Mouse (Mus musculus) hindbrain, embryonic 11.5 days (tissue): ENCODE measurements around the gene Dpp8. TPM values are rescaled to one million over a fixed set of nuclear protein-coding genes. Genes with fewer than 3 reads are reported as not detected.

ENCODE experiments used
- ATAC-seq: fragments of 200-750 bp; cut with Nextera tagmentation; 2 replicates; pipeline ENCODE4 v1.8.0; 2017; ENCODE audit warnings: mild to moderate bottlenecking, moderate TSS enrichment, moderate library complexity; ENCODE audit not compliant: low FRiP score
- DNase-seq: peaks from one replicate; pipeline ENCODE4 v3.0.0-alpha.2; 2015; ENCODE audit warnings: low spot score
- H3K27ac ChIP-seq: fragments of 300-500 bp; sonication (generic); 2 replicates; pipeline ENCODE4 v1.5.1; 2014; ENCODE audit warnings: mild to moderate bottlenecking, low read depth, low read length
- H3K27me3 ChIP-seq: fragments of 300-500 bp; sonication (generic); 2 replicates; pipeline ENCODE4 v1.6.1; 2014; ENCODE audit warnings: mild to moderate bottlenecking, low read length, moderate library complexity, mixed read lengths; ENCODE audit not compliant: control insufficient read depth, insufficient read depth
- H3K36me3 ChIP-seq: fragments of 300-500 bp; sonication (generic); 2 replicates; pipeline ENCODE4 v1.6.1; 2014; ENCODE audit warnings: mild to moderate bottlenecking, low read length, moderate library complexity, mixed read lengths; ENCODE audit not compliant: control insufficient read depth, insufficient read depth
- H3K4me1 ChIP-seq: fragments of 300-500 bp; sonication (generic); replicated peaks from 2 replicates; pipeline ENCODE4 v1.6.1; 2014; ENCODE audit warnings: low read length, mixed read lengths; ENCODE audit not compliant: control insufficient read depth, insufficient read depth
- H3K4me2 ChIP-seq: fragments of 300-500 bp; sonication (generic); replicated peaks from 2 replicates; pipeline ENCODE4 v1.6.1; 2014; ENCODE audit warnings: mild to moderate bottlenecking, low read depth, low read length
- H3K4me3 ChIP-seq: fragments of 300-500 bp; sonication (generic); 2 replicates; pipeline ENCODE4 v1.5.1; 2014; ENCODE audit warnings: low read depth, low read length
- H3K9ac ChIP-seq: fragments of 300-500 bp; sonication (generic); 2 replicates; pipeline ENCODE4 v1.6.1; 2014; ENCODE audit warnings: low read depth, low read length
- H3K9me3 ChIP-seq: fragments of 300-500 bp; sonication (generic); 2 replicates; pipeline ENCODE4 v1.6.1; 2016; ENCODE audit warnings: low read length; ENCODE audit not compliant: control insufficient read depth
- WGBS: fragments of 180-500 bp; shearing (Covaris S2); extraction: QIAGEN DNeasy Blood & Tissue Kit; methylation state at CpG from one replicate; pipeline ENCODE4 v1.1.7; 2014; 5-methylcytosine and 5-hydroxymethylcytosine counted together
- polyA plus RNA-seq: library from polyadenylated mRNA; unstranded; fragments of >200 nt; fragmentation: Nextera tagmentation; extraction: Ambion mirVana; gene quantifications from 2 replicates; pipeline ENCODE4 v1.2.1, GENCODE M21; 2014

The Dpp8 gene
- polyA plus RNA-seq, 1 experiment from 2014 or later: 35.4 TPM

GRCm38 (mm10) chr9:65005737-65006136, 26.5 kb upstream of the Dpp8 start:
- H3K4me3 ChIP-seq: no peak overlapping the region
- no peaks in the 10 kb centered on the region for H3K27me3 ChIP-seq
- no peak overlapping the region for H3K27ac ChIP-seq
- DNase-seq (no peak), ATAC-seq (no peak)
- no peaks in the 10 kb centered on the region for H3K4me1 ChIP-seq
- no peak overlapping the region for H3K4me2 ChIP-seq
- WGBS: 96% methylated on average over 8 of the region's 8 CpGs
- no peak overlapping the region for H3K9ac ChIP-seq
- H3K36me3 ChIP-seq: peaks cover 15% of the 10 kb centered on the region
- H3K9me3 ChIP-seq: no peaks in the 10 kb centered on the region

- no peak overlapping the region for H3K4me3 ChIP-seq
- DNase-seq: no peak
- no peaks in the 10 kb centered on the region for H3K27me3 ChIP-seq
- no peak for ATAC-seq
- no peaks in the 10 kb centered on the region for H3K9me3 ChIP-seq
- H3K36me3 ChIP-seq: peaks cover 2% of the 10 kb centered on the region; the same call in 1 of the 2 replicates
- 90% methylated on average over 8 of the region's 8 CpGs for WGBS
- H3K9ac ChIP-seq: no peak overlapping the region
- H3K4me2 ChIP-seq: no peak overlapping the region
- H3K27ac ChIP-seq: no peak overlapping the region
- no peaks in the 10 kb centered on the region for H3K4me1 ChIP-seq
Measured at GRCm38 (mm10) chr9:65010632-65011031, 21.6 kb upstream of the Dpp8 start.

- 61% methylated on average over 6 of the region's 6 CpGs for WGBS
- ATAC-seq: no peak
- Histone ChIP-seq H3K4me2 (no peak overlapping the region), H3K27ac (no peak overlapping the region), H3K27me3 (no peaks in the 10 kb centered on the region), H3K4me1 (no peaks in the 10 kb centered on the region), H3K9me3 (no peaks in the 10 kb centered on the region), H3K36me3 (0 out of 2 replicates have a peak, but pooled peaks cover under 1% of the 10 kb centered on the region), H3K4me3 (no peak overlapping the region), H3K9ac (no peak overlapping the region)
- peak; percentile 22 for DNase-seq
Measured at GRCm38 (mm10) chr9:65011304-65011703, 20.9 kb upstream of the Dpp8 start.

DNA sequence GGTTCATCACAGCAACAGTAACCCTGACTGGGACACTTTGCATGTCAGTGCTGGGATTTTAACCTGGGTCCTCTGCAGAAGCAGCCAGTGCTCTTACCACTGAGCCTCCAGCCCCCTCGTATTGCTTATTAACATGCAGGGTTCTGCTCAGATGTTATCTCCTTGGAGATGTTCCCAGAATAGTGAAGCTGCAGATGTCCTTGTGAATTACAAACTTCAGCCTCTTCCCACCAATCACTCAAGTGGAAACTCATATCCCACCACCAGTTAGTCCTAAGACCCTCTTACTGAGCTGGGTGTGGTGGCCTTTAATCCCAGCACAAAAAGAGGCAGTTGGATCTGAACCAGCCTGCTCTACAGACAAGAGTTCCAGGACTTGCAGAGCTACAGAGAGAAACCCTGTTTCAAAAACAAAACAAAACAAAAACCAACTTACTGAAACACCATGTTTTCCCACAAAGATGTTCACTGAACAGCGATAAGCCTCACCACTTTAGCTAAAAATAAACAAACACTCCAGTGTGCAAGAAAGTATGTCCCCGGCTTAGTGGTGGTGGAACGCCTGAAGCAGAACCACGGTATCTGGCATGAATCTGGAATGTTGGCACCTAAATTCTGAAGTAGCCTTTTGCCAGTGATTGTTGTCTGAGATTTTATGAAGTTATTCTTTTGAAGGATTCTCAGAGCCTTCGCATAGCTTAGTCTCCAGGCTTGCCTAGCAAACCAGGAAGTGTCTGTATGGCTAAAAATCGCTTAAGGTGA, 16.6 kb upstream of the Dpp8 start:
- Histone ChIP-seq H3K27me3 (no peaks in the 10 kb centered on the region), H3K4me1 (peaks cover 5% of the 10 kb centered on the region), H3K9ac (no peak overlapping the region), H3K4me3 (no peak overlapping the region), H3K27ac (no peak overlapping the region), H3K36me3 (no peaks in the 10 kb centered on the region), H3K4me2 (no peak overlapping the region), H3K9me3 (no peaks in the 10 kb centered on the region)
- ATAC-seq: no peak
- DNase-seq: no peak
- 86% methylated on average over 7 of the region's 7 CpGs for WGBS

DNA sequence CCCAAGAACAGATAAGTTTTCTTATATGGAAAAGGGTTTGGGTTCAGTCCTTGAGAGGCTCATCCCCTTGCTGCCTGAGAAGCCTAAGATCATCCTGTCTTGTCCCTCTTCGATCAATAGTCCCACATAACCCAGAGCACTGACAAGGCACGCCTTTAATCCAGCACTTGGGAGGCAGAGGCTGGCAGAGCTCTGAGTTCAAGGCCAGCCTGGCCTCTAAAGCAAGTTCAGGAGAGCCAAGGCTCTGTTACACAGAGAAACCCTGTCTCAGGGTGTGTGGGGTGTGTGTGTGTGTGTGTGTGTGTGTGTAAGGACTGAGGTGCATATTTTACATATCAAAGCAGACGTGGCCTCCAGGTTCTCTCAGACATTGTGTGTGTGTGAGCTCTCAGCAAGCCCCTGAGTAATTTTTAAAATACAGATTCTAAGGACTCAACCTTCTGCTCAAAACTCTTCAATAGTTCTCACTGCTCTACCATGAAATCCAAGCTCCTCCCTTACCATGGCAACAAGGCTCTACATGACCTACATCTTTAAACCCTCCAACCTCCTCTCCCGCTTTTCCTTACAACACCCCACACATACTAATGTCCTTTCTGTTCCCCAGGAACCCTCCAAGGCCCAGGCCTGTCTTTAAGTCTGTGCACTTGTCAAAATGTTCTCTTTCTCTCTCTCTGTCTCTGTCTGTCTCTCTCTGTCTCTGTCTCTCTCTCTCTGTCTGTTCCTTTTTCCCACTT, 15.8 kb upstream of the Dpp8 start:
- H3K4me3 ChIP-seq: no peak overlapping the region
- peaks cover 5% of the 10 kb centered on the region for H3K4me1 ChIP-seq
- no peak for DNase-seq
- no peak overlapping the region for H3K4me2 ChIP-seq
- H3K27ac ChIP-seq: no peak overlapping the region
- no peaks in the 10 kb centered on the region for H3K36me3 ChIP-seq
- ATAC-seq: no peak
- no peak overlapping the region; the same call in 1 of the 2 replicates for H3K9ac ChIP-seq
- no peaks in the 10 kb centered on the region for H3K27me3 ChIP-seq
- H3K9me3 ChIP-seq: no peaks in the 10 kb centered on the region
- 77% methylated on average over 4 of the region's 4 CpGs for WGBS

GRCm38 (mm10) chr9:65016978-65017827, 15.0 kb upstream of the Dpp8 start:
- H3K27ac ChIP-seq: no peak overlapping the region
- no peak for ATAC-seq
- H3K36me3 ChIP-seq: no peaks in the 10 kb centered on the region
- no peak overlapping the region for H3K4me2 ChIP-seq
- H3K4me3 ChIP-seq: no peak overlapping the region
- H3K27me3 ChIP-seq: no peaks in the 10 kb centered on the region
- H3K4me1 ChIP-seq: peaks cover 7% of the 10 kb centered on the region
- DNase-seq: no peak
- H3K9ac ChIP-seq: no peak overlapping the region; the same call in 1 of the 2 replicates
- WGBS: 88% methylated on average over 16 of the region's 16 CpGs
- H3K9me3 ChIP-seq: no peaks in the 10 kb centered on the region

DNA sequence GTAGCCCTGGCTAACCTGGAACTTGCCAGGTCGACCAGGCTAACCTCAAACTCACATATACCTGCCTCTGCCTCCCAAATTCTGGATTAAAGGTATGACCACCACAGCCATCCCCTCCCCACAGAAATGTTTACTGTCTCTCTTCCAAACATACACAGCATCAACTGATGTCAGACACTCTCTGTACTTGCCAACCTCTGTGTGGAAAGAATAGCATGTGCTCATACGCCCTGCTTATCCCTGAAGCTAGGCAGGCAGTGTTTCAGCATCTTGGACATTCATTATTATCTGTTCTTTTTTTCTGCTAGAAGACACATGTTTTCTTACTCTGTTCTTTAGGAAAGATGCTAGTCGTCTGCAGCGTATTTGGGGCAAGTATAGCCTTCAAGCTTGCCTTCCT, 14.3 kb upstream of the Dpp8 start:
- DNase-seq (no peak), ATAC-seq (no peak)
- H3K27me3 ChIP-seq: no peaks in the 10 kb centered on the region
- peaks cover 7% of the 10 kb centered on the region for H3K4me1 ChIP-seq
- no peak overlapping the region for H3K9ac ChIP-seq
- no peaks in the 10 kb centered on the region for H3K36me3 ChIP-seq
- WGBS: 92% methylated on average over 4 of the region's 4 CpGs
- H3K4me3 ChIP-seq: no peak overlapping the region
- H3K9me3 ChIP-seq: no peaks in the 10 kb centered on the region
- H3K27ac ChIP-seq: no peak overlapping the region
- H3K4me2 ChIP-seq: no peak overlapping the region

- Histone ChIP-seq H3K4me1 (peaks cover 7% of the 10 kb centered on the region), H3K4me2 (no peak overlapping the region)
Measured at GRCm38 (mm10) chr9:65018588-65019121, 13.6 kb upstream of the Dpp8 start.

More at GRCm38 (mm10) chr9:65018588-65019121, 13.6 kb upstream of the Dpp8 start:
- Histone ChIP-seq H3K9me3 (no peaks in the 10 kb centered on the region), H3K36me3 (no peaks in the 10 kb centered on the region), H3K4me3 (no peak overlapping the region), H3K27ac (no peak overlapping the region), H3K27me3 (no peaks in the 10 kb centered on the region), H3K9ac (no peak overlapping the region)
- DNase-seq (no peak), ATAC-seq (no peak)
- 79% methylated on average over 3 of the region's 3 CpGs for WGBS
